Mouse (Mus musculus): ENCODE measurements at regions not wholly inside any gene's neighbourhood (a gene's known extent, or its start where the extent isn't known, plus 50 kb on each side); places are given as distances from the start of the nearest gene placed in this dataset.
"Not testable (repeated sequence)": the region's sequence is repeated elsewhere in the genome, so short reads cannot be mapped to it uniquely, and the experiment has no call there.

DNA sequence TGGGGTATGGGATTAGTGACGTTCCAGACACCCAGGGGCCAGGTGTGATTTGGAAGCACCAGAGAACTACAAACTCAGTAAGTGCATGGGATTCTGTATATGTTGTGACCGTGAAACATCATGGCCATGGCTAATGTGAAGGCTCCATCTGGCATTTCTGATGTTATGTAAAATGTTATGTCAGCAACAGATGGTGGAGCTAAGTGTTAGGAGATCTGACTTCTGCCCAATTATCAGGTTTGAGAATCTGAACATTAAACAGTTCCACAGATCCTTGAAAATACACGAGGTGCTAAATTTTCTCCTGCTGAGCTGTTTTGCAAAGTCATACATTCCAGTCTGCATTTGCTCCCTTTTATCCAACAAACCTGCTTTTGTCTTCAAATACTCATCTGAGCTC, 223.6 kb upstream of the Egfl6 start:
- DNase-seq: no peak

DNA sequence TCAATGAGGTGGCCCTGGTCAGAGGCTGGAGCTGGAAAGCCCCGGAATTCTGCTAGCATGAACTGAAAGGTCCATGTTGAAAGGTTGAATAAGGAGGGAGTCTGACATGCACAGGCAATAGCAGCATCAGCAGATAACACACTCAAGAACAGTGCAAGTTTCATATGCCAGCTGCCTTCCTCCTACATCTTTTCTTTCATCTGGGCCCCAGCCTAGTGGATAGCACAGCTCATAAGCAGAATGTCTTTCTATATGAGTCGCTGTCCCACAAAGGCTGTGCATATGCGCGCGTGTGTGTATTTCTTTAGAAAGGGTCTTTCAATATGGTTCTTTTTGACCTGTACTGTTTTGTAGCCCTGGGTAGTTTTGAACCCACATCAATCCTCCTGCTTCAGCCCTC, 222.7 kb upstream of the Egfl6 start:
- DNase-seq: no peak

GRCm38 (mm10) chrX:166805957-166806356, 220.4 kb upstream of the Egfl6 start:
- DNase-seq: no peak

DNA sequence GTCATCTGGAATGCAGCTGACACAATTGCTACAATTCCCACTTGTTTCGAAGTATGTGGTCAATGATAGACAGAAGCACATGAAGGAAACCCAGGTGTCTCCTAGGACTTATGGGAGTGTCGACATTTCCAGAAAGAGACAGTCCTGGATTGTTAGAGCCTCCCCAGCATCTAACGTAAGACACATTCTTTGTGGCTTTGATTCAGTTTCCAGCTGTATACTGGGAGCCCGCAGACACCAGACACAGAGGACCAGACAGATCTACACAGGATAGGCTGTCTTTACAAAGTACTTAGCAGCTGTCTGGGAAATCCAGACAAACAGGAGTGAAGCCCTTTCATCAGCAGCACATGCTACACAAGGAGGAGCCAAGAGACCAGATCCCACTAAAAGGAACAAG, 220.0 kb upstream of the Egfl6 start:
- DNase-seq: no peak

DNA sequence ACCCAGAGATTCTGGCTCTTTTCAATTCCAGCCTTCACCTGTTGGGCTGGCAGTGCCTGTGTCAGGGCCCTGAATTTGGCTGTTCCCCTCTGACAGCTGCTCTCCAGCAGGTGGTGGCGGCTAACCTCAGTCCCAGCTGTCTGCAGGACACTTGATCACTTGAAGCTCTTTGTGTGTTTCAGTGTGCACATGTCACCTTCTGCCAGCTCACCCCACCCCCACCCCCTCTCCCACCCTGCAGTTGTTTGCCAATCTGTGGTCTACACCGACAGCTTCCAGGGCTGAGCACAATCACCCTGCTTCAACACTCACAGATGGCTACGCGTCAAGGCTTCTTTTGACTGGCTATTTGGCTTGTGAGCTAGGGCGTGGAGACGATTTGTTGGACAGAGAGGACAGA, 217.7 kb upstream of the Egfl6 start:
- no peak for DNase-seq

- no peak for DNase-seq
These were observed 215.5 kb upstream of the Egfl6 start for GRCm38 (mm10) chrX:166801017-166801416.

DNA sequence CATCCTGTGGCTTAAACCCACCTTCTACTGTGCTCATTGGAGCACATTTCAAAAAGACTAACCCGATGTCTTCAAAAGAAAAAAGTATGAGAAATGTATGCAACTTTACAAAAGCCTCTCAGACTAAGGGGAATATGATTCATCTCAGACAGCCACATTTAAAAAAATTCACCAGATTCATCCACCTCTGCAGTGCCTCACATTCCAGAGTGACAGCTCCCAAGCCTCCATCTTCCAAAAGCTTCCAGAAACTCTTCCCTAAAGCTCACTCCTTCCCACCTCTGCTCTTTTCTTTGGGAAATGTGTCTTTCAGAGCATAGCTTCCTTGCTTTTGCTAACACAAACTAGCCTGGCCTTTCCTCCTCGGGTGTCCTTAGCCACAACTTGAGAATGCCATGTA, 210.1 kb upstream of the Egfl6 start:
- DNase-seq: no peak

DNA sequence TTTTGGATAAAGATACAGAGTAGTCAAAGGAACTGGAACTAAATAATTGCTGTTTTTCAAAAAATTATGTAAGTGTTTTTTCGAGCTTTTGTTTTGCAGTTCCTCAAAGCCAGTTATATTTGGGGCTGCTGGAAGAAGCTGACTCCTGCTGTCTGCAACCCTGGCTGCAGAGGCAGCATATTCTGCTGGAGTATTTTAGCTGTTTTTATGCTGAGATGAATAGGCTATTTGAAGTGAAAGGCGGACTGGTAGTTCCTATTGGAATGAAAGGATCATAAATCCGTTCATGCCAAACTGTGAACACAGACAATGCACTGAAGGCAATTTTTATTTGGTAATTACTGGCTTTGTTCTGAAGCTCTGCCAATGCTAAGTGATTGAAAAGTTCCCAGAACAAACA, 203.5 kb upstream of the Egfl6 start:
- no peak for DNase-seq

- not testable (repeated sequence) for DNase-seq
These were observed 201.6 kb upstream of the Egfl6 start for GRCm38 (mm10) chrX:166787137-166787536.

- DNase-seq: no peak
These were observed 200.1 kb upstream of the Egfl6 start for GRCm38 (mm10) chrX:166785615-166786014.

- no peak for DNase-seq
These were observed 197.9 kb upstream of the Egfl6 start for GRCm38 (mm10) chrX:166783377-166783776.

GRCm38 (mm10) chrX:166779334-166780092, 194.0 kb upstream of the Egfl6 start:
- DNase-seq: no peak

DNA sequence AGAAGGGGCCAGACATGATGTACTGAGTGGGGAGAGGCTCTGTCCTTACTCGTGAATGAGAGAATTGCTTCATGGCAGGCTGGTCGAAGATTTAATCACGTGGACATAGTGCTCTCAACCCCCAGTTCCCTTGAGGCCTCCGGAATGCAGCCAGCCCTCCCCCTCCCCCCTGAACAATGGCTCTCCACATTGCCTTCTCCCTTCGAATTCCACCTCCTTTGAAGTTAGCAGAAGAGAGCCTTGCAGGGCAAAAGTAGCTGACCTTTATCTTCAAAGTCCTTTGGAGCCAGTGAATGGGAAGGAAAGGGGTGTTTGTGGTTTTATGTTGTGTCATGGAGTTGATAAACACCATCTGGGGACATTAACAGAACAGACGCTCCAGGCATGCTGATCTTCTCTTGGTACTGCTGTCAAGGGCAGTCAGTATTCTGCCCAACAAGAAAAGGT, 187.9 kb upstream of the Egfl6 start:
- no peak for DNase-seq

GRCm38 (mm10) chrX:166766991-166767390, 181.5 kb upstream of the Egfl6 start:
- no peak for DNase-seq

GRCm38 (mm10) chrX:166765647-166766046, 180.1 kb upstream of the Egfl6 start:
- no peak for DNase-seq

- DNase-seq: no peak
These were observed 176.6 kb upstream of the Egfl6 start for GRCm38 (mm10) chrX:166762098-166762497.

DNA sequence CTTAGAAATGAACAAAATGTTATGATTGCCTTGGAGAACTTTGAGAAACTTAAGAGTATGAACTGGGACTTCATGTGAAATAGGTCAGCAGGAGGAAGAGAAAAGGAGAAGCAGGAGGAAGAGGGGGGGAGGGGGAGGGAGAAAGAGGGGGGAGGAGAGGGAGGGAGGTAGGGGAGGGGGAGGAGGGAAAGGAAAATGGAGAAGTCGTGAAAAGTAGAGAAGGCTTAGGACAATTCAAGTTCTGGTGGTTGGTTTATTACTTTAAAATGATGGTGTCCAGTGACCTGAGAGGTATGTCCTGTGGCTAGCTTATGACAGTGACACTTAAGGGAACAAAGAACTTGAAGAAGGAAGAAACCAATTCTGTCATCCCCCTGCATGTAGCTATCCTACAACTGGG, 171.6 kb upstream of the Egfl6 start:
- no peak for DNase-seq

GRCm38 (mm10) chrX:166754967-166755654, 169.6 kb upstream of the Egfl6 start:
- no peak for DNase-seq

DNA sequence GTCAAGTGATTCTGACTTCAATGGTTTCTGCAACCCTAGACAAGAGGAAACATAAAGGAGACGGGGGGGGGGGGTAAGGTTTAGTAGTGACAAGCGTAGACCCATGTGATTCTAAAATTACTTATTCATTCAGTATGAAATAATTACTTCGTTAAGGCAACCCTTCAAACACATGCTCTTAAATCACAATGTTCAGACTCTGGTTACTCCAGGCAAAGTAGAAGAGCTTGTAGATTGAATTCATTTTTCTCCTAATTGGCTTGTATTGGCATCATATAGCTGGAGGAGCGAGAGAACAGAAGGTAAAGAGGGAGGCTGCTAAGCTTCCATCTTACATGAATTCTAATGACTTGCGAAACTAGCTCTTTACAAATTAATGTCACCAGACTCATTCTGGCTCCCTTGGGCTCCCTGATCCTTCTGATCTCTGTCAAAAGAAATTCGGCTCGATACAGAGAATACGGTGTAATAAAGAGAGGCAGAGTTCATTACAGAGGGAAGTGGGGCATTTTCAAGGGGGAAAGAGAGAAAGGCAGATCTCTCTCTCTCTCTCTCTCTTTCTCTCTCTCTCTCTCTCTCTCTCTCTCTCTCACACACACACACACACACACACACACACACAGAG, 163.6 kb upstream of the Egfl6 start:
- DNase-seq: no peak

DNA sequence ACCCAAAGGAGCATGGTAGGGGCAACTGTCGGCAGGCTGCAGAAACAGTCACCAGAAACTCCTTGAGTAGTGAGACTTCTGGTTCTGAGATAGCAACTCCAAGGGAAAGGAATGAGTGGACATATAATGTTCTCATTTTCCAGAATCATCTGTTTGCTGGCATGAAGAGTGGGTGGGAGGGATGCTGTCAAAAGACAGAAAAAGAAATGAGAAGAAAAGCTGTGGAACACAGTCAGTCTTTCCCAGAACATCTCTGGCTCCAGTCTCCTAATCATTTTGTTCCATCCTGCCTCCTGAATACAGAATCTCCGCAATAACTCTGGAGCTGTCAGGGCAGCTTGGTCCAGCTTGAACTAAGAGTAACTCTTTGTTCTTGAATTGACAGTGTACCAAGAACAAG, 145.8 kb upstream of the Egfl6 start:
- no peak for DNase-seq

GRCm38 (mm10) chrX:166728622-166728928, 143.1 kb upstream of the Egfl6 start:
- DNase-seq: no peak

- DNase-seq: no peak
These were observed 142.5 kb upstream of the Egfl6 start for GRCm38 (mm10) chrX:166727823-166728621.
